Mouse (Mus musculus): ENCODE measurements at regions not wholly inside any gene's neighbourhood (a gene's known extent, or its start where the extent isn't known, plus 50 kb on each side); places are given as distances from the start of the nearest gene placed in this dataset.
A peak's percentile ranks its signal among the peaks of the same experiment; 100 is the strongest.

- no peak for ATAC-seq
- WGBS: 79% methylated on average over 5 of the region's 5 CpGs
Measured at GRCm38 (mm10) chr1:10871163-10871853, 542.6 kb upstream of the A830018L16Rik start.

DNA sequence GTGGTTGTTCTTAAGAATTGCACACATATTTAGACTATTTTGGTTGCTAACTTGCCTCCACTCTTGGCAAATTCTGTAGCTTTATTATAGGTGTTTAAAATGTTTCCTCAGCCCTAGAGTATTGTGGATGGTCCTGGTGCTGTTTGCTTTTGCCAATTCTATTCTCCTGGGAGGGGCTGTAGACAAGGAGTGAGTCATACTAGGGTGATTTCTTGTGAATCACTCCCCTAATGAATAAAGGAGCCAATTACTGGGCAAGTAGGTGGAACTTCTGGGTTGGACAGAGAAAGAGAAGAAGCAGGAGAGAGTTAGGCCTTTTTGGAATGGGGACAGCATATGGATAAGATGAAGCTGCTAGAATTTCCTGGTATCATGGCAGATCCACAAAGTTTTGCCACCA lies 541.6 kb upstream of the A830018L16Rik start:
- no peak for ATAC-seq
- Histone ChIP-seq H3K27ac (ENCODE audit: low read depth, low read length) (no peak overlapping the region), H3K9me3 (ENCODE audit: control insufficient read depth) (no peaks in the 10 kb centered on the region), H3K4me2 (replicated peaks; ENCODE audit: low read depth) (no peak overlapping the region), H3K9ac (ENCODE audit: low read depth, low read length) (no peak overlapping the region), H3K27me3 (replicated peaks; ENCODE audit: control insufficient read depth, insufficient read depth, low read length) (no peaks in the 10 kb centered on the region), H3K36me3 (ENCODE audit: control insufficient read depth, insufficient read depth) (no peaks in the 10 kb centered on the region), H3K4me1 (replicated peaks; ENCODE audit: control insufficient read depth, insufficient read depth, low read length) (no peaks in the 10 kb centered on the region), H3K4me3 (ENCODE audit: low read depth, low read length) (no peak overlapping the region)
- TF ChIP-seq CTCF (IDR thresholded peaks at IDR 0.05; ENCODE audit: low read depth): no peak

More at GRCm38 (mm10) chr1:10871163-10871853, 542.6 kb upstream of the A830018L16Rik start:
- Histone ChIP-seq H3K4me2 (replicated peaks; ENCODE audit: low read depth) (no peak overlapping the region), H3K27ac (ENCODE audit: low read depth, low read length) (no peak overlapping the region), H3K9me3 (ENCODE audit: control insufficient read depth) (no peaks in the 10 kb centered on the region), H3K4me3 (ENCODE audit: low read depth, low read length) (no peak overlapping the region), H3K4me1 (replicated peaks; ENCODE audit: control insufficient read depth, insufficient read depth, low read length) (no peaks in the 10 kb centered on the region), H3K9ac (ENCODE audit: low read depth, low read length) (no peak overlapping the region), H3K27me3 (replicated peaks; ENCODE audit: control insufficient read depth, insufficient read depth, low read length) (no peaks in the 10 kb centered on the region), H3K36me3 (ENCODE audit: control insufficient read depth, insufficient read depth) (no peaks in the 10 kb centered on the region)
- no peak for TF ChIP-seq CTCF (IDR thresholded peaks at IDR 0.05; ENCODE audit: low read depth)

- H3K27ac ChIP-seq (ENCODE audit: low read depth, low read length): no peak overlapping the region
- no peaks in the 10 kb centered on the region for H3K4me1 ChIP-seq (replicated peaks; ENCODE audit: control insufficient read depth, insufficient read depth, low read length)
- H3K36me3 ChIP-seq (ENCODE audit: control insufficient read depth, insufficient read depth): no peaks in the 10 kb centered on the region
- TF ChIP-seq CTCF (IDR thresholded peaks at IDR 0.05; ENCODE audit: low read depth): no peak
- WGBS: 80% methylated on average over 2 of the region's 2 CpGs
- no peak overlapping the region for H3K9ac ChIP-seq (ENCODE audit: low read depth, low read length)
- no peaks in the 10 kb centered on the region for H3K27me3 ChIP-seq (replicated peaks; ENCODE audit: control insufficient read depth, insufficient read depth, low read length)
- no peak overlapping the region for H3K4me3 ChIP-seq (ENCODE audit: low read depth, low read length)
- no peak for ATAC-seq
- no peak overlapping the region for H3K4me2 ChIP-seq (replicated peaks; ENCODE audit: low read depth)
- no peaks in the 10 kb centered on the region for H3K9me3 ChIP-seq (ENCODE audit: control insufficient read depth)
Measured at GRCm38 (mm10) chr1:10872726-10873125, 541.2 kb upstream of the A830018L16Rik start.

GRCm38 (mm10) chr1:10877391-10878170 lies 536.3 kb upstream of the A830018L16Rik start:
- H3K4me1 ChIP-seq (replicated peaks; ENCODE audit: control insufficient read depth, insufficient read depth, low read length): no peaks in the 10 kb centered on the region
- no peak for ATAC-seq
- no peak for TF ChIP-seq CTCF (IDR thresholded peaks at IDR 0.05; ENCODE audit: low read depth)
- no peaks in the 10 kb centered on the region for H3K9me3 ChIP-seq (ENCODE audit: control insufficient read depth)
- H3K27ac ChIP-seq (ENCODE audit: low read depth, low read length): no peak overlapping the region
- H3K9ac ChIP-seq (ENCODE audit: low read depth, low read length): no peak overlapping the region
- 47% methylated on average over 2 of the region's 2 CpGs for WGBS
- H3K36me3 ChIP-seq (ENCODE audit: control insufficient read depth, insufficient read depth): no peaks in the 10 kb centered on the region
- no peak overlapping the region for H3K4me3 ChIP-seq (ENCODE audit: low read depth, low read length)
- no peaks in the 10 kb centered on the region for H3K27me3 ChIP-seq (replicated peaks; ENCODE audit: control insufficient read depth, insufficient read depth, low read length)
- no peak overlapping the region for H3K4me2 ChIP-seq (replicated peaks; ENCODE audit: low read depth)

- Histone ChIP-seq H3K4me2 (replicated peaks; ENCODE audit: low read depth) (no peak overlapping the region), H3K27ac (ENCODE audit: low read depth, low read length) (no peak overlapping the region), H3K9me3 (ENCODE audit: control insufficient read depth) (no peaks in the 10 kb centered on the region), H3K9ac (ENCODE audit: low read depth, low read length) (no peak overlapping the region), H3K36me3 (ENCODE audit: control insufficient read depth, insufficient read depth) (no peaks in the 10 kb centered on the region), H3K27me3 (replicated peaks; ENCODE audit: control insufficient read depth, insufficient read depth, low read length) (no peaks in the 10 kb centered on the region), H3K4me1 (replicated peaks; ENCODE audit: control insufficient read depth, insufficient read depth, low read length) (no peaks in the 10 kb centered on the region), H3K4me3 (ENCODE audit: low read depth, low read length) (no peak overlapping the region)
- ATAC-seq: no peak
- no peak for TF ChIP-seq CTCF (IDR thresholded peaks at IDR 0.05; ENCODE audit: low read depth)
- whole genome bisulfite sequencing: 61% methylated on average over 3 of the region's 3 CpGs
Measured at GRCm38 (mm10) chr1:10878221-10878760, 535.6 kb upstream of the A830018L16Rik start.

- no peaks in the 10 kb centered on the region for H3K36me3 ChIP-seq (ENCODE audit: control insufficient read depth, insufficient read depth)
- H3K4me1 ChIP-seq (replicated peaks; ENCODE audit: control insufficient read depth, insufficient read depth, low read length): no peaks in the 10 kb centered on the region
- no peak overlapping the region for H3K27ac ChIP-seq (ENCODE audit: low read depth, low read length)
- H3K4me2 ChIP-seq (replicated peaks; ENCODE audit: low read depth): no peak overlapping the region
- no peaks in the 10 kb centered on the region for H3K9me3 ChIP-seq (ENCODE audit: control insufficient read depth)
- 63% methylated on average over 12 of the region's 12 CpGs for WGBS
- ATAC-seq: no peak
- no peak overlapping the region for H3K9ac ChIP-seq (ENCODE audit: low read depth, low read length)
- H3K4me3 ChIP-seq (ENCODE audit: low read depth, low read length): no peak overlapping the region
- 0 out of 2 replicates have a peak, but pooled peaks have one; percentile 27 for TF ChIP-seq CTCF (IDR thresholded peaks at IDR 0.05; ENCODE audit: low read depth)
- H3K27me3 ChIP-seq (replicated peaks; ENCODE audit: control insufficient read depth, insufficient read depth, low read length): no peaks in the 10 kb centered on the region
Measured at GRCm38 (mm10) chr1:10880026-10880727, 533.7 kb upstream of the A830018L16Rik start.

All from intestine, postnatal 0 days (tissue).